Mouse (Mus musculus) hindbrain, embryonic 11.5 days (tissue): ENCODE measurements around the gene Mdm1. TPM values are rescaled to one million over a fixed set of nuclear protein-coding genes. Genes with fewer than 3 reads are reported as not detected.

ENCODE experiments used
- ATAC-seq: fragments of 200-750 bp; cut with Nextera tagmentation; 2 replicates; pipeline ENCODE4 v1.8.0; 2017; ENCODE audit warnings: mild to moderate bottlenecking, moderate TSS enrichment, moderate library complexity; ENCODE audit not compliant: low FRiP score
- DNase-seq: peaks from one replicate; pipeline ENCODE4 v3.0.0-alpha.2; 2015; ENCODE audit warnings: low spot score
- H3K27ac ChIP-seq: fragments of 300-500 bp; sonication (generic); 2 replicates; pipeline ENCODE4 v1.5.1; 2014; ENCODE audit warnings: mild to moderate bottlenecking, low read depth, low read length
- H3K27me3 ChIP-seq: fragments of 300-500 bp; sonication (generic); 2 replicates; pipeline ENCODE4 v1.6.1; 2014; ENCODE audit warnings: mild to moderate bottlenecking, low read length, moderate library complexity, mixed read lengths; ENCODE audit not compliant: control insufficient read depth, insufficient read depth
- H3K36me3 ChIP-seq: fragments of 300-500 bp; sonication (generic); 2 replicates; pipeline ENCODE4 v1.6.1; 2014; ENCODE audit warnings: mild to moderate bottlenecking, low read length, moderate library complexity, mixed read lengths; ENCODE audit not compliant: control insufficient read depth, insufficient read depth
- H3K4me1 ChIP-seq: fragments of 300-500 bp; sonication (generic); replicated peaks from 2 replicates; pipeline ENCODE4 v1.6.1; 2014; ENCODE audit warnings: low read length, mixed read lengths; ENCODE audit not compliant: control insufficient read depth, insufficient read depth
- H3K4me2 ChIP-seq: fragments of 300-500 bp; sonication (generic); replicated peaks from 2 replicates; pipeline ENCODE4 v1.6.1; 2014; ENCODE audit warnings: mild to moderate bottlenecking, low read depth, low read length
- H3K4me3 ChIP-seq: fragments of 300-500 bp; sonication (generic); 2 replicates; pipeline ENCODE4 v1.5.1; 2014; ENCODE audit warnings: low read depth, low read length
- H3K9ac ChIP-seq: fragments of 300-500 bp; sonication (generic); 2 replicates; pipeline ENCODE4 v1.6.1; 2014; ENCODE audit warnings: low read depth, low read length
- H3K9me3 ChIP-seq: fragments of 300-500 bp; sonication (generic); 2 replicates; pipeline ENCODE4 v1.6.1; 2016; ENCODE audit warnings: low read length; ENCODE audit not compliant: control insufficient read depth
- WGBS: fragments of 180-500 bp; shearing (Covaris S2); extraction: QIAGEN DNeasy Blood & Tissue Kit; methylation state at CpG from one replicate; pipeline ENCODE4 v1.1.7; 2014; 5-methylcytosine and 5-hydroxymethylcytosine counted together
- polyA plus RNA-seq: library from polyadenylated mRNA; unstranded; fragments of >200 nt; fragmentation: Nextera tagmentation; extraction: Ambion mirVana; gene quantifications from 2 replicates; pipeline ENCODE4 v1.2.1, GENCODE M21; 2014

Gene Mdm1
- polyA plus RNA-seq, 1 experiment from 2014 or later, result 57.3 TPM

DNA sequence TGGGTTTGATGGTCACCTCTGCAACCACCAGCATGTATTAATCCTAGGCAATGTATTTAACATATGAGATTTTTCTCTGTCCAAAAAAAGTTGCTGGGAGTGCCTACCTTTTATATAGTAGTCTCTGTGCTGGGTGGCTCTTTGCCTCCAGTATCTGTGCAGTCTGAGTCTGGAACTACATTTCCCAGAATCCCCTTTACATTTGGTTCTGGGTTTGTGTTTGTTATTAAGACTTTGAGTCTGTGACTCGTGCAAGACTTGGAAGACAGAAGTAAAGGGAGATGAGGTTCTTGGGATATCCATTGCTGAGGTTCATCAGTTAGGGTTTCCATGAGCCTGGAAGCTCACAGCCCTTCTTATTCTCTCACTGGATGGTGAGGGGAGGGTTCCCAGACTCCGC, 11.6 kb upstream of the Mdm1 start:
- Histone ChIP-seq H3K27ac (no peak overlapping the region), H3K9ac (no peak overlapping the region), H3K9me3 (no peaks in the 10 kb centered on the region), H3K36me3 (no peaks in the 10 kb centered on the region), H3K4me3 (no peak overlapping the region), H3K4me1 (no peaks in the 10 kb centered on the region), H3K4me2 (no peak overlapping the region), H3K27me3 (no peaks in the 10 kb centered on the region; the same call in 1 of the 2 replicates)
- ATAC-seq (no peak), DNase-seq (no peak)
- 52% methylated on average over 2 of the region's 2 CpGs for WGBS

DNA sequence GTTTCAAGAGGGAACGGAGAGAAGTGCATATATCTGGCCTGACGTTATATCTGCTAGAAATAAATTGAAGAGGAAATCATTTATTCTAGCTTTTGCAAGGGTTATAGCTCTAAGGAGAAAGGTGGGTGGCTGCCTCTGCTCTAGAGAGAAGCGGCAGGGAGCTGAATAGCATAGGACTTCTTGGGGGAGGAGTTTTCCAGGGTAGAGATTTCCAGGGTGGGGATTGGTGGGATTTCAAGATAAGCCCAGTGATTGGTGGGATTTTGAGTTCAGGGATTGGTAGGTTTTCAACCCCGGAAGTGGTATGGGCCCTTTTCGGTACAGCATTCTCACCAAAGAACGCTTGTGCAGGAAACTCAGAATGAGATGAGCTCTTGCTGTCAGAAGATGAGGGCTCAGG, 8.6 kb upstream of the Mdm1 start:
- Histone ChIP-seq H3K9ac (no peak overlapping the region), H3K9me3 (no peaks in the 10 kb centered on the region), H3K27ac (no peak overlapping the region), H3K4me2 (no peak overlapping the region), H3K27me3 (no peaks in the 10 kb centered on the region; the same call in 1 of the 2 replicates), H3K4me3 (no peak overlapping the region), H3K36me3 (no peaks in the 10 kb centered on the region), H3K4me1 (no peaks in the 10 kb centered on the region)
- DNase-seq (no peak), ATAC-seq (peak; percentile 71)
- 73% methylated on average over 6 of the region's 6 CpGs for WGBS

DNA sequence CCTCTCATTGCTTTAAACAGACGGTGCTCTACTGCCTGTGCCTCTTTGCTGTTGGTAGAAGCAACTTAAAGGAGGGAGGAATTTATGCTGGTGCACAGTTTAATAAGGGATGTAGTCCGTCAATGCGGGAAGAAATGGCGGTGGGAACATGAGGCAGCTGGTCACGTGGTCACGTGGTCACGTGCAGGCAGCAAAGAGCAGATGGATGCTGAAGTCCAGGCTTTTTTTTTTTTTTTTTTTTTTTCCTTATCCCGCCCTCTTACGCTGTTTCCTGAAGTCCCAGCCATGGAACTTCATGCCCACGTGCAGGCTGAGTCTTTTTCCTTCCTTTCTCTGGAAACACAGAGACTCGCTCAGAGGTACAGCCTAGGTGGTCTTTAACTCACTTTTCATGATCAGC, 3.1 kb upstream of the Mdm1 start:
- ATAC-seq (no peak), DNase-seq (no peak)
- Histone ChIP-seq H3K9ac (no peak overlapping the region), H3K27me3 (no peaks in the 10 kb centered on the region), H3K36me3 (no peaks in the 10 kb centered on the region), H3K4me3 (no peak overlapping the region), H3K9me3 (no peaks in the 10 kb centered on the region), H3K4me1 (peaks cover 2% of the 10 kb centered on the region; the same call in 1 of the 2 replicates), H3K4me2 (no peak overlapping the region), H3K27ac (no peak overlapping the region)
- WGBS, result 91% methylated on average over 11 of the region's 11 CpGs

DNA sequence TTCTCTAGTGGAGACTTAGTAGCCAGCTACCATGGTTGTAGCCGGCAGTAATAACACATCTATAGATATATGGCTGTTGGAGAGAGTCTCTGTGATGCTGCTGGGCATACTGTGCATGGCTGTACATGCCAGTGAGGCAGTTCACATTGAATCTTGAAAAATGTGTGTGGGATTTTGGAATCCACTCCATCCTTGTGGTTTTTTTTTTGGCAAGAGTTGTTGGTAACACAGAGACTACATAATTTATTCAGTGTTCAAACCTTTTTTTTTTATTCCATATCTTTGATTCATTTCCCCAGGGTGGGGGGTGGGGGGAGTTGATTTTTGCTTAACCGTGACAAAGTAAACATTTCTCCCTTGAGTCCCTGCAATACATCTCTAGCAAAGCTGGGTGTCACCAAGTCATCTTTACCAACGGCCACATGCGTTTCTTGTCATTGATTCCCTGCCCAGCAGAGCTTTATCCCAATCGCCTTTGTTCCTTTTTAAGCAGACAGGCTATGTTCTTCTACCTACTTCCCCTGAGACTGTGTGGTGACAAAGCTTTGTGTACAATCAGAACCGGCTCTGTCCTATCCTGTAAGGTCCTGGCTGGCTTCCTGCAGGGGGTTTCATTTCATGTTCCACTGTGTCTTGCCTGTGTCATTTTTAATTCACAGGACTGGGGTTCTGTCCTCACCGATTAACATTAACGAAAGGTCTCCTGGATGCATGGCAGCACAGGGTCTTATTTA, 1.6 kb upstream of the Mdm1 start:
- H3K4me2 ChIP-seq, result no peak overlapping the region
- H3K36me3 ChIP-seq, result no peaks in the 10 kb centered on the region
- WGBS, result 75% methylated on average over 8 of the region's 8 CpGs
- no peak overlapping the region for H3K4me3 ChIP-seq
- H3K4me1 ChIP-seq, result peaks cover 2% of the 10 kb centered on the region; the same call in 1 of the 2 replicates
- H3K9ac ChIP-seq, result no peak overlapping the region
- no peak for ATAC-seq
- H3K9me3 ChIP-seq, result no peaks in the 10 kb centered on the region
- no peak overlapping the region for H3K27ac ChIP-seq
- DNase-seq, result no peak
- H3K27me3 ChIP-seq, result no peaks in the 10 kb centered on the region

DNA sequence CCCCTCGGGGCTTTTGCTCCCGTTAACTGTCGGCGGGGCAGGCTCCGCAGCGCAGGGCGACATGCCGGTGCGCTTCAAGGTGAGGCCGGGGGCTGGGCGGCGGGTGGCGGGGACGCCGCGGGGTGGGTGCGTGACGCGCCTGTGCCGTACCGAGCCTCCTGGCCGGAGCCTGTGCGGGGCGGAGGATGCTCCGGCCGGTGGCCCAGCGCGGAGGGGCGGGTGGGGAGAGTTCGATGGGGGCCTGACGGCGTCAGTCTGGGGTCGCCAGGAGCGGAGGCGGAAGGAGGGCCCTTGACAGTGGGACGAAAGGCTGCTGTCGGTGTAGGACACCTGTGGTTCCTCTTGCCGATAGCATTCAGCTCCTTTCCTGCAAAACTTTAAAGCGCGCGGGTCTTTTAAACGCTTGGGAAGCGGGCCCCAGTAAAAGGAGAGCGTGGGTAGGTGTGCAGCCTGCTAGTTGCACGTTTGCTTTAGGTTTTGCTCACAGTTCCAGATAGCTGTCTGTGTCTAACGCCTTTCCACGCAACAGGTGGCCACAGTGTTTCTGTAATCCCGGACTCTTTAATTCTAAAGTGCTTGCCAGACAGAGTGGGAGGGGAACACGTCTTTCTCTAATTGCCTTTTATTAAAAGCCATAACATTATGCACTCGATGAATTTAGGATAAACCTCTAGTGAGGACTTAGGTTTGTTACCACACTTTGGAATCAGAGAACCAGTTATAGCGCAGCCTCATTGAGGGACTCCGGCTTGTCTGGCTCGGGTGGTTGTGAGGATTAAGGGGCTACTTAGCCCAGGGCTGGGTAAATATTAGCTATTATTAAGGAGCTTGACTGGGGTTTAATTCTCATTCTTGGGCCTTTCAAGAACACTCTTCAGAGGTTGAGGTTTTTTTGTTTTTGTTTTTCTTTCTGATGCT, 532 bp downstream of the Mdm1 start:
- peaks cover 2% of the 10 kb centered on the region; the same call in 1 of the 2 replicates for H3K4me1 ChIP-seq
- 3% methylated on average over 53 of the region's 53 CpGs for WGBS
- no peaks in the 10 kb centered on the region for H3K9me3 ChIP-seq
- DNase-seq (no peak), ATAC-seq (peak; percentile 86)
- peak overlapping the region; percentile 65 for H3K4me2 ChIP-seq
- peak overlapping the region; percentile 92 for H3K4me3 ChIP-seq
- peak overlapping the region; percentile 65; the same call in 1 of the 2 replicates for H3K27ac ChIP-seq
- no peaks in the 10 kb centered on the region for H3K36me3 ChIP-seq
- peak overlapping the region; percentile 69 for H3K9ac ChIP-seq
- no peaks in the 10 kb centered on the region for H3K27me3 ChIP-seq

DNA sequence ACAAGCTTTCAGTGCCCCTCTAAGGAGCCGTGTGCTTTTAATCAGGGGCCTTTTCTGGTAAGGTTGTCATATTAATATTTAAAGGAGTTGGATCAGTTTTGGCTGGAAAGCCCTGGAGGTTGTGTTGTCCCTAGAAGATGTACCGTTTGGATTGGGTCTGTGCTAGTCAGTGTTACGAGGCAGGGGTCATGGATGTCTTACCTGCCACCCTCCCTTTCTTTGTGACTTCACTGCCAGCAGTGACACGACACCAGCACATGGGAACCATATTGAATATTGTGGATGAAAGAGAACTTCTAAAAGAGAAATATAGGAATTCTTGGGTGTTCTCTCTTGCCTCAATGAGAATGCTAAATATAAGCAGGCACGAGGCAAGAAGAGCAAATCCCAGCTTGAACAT, 7.8 kb downstream of the Mdm1 start:
- Histone ChIP-seq H3K9me3 (no peaks in the 10 kb centered on the region), H3K9ac (no peak overlapping the region), H3K4me1 (no peaks in the 10 kb centered on the region), H3K36me3 (no peaks in the 10 kb centered on the region), H3K4me2 (no peak overlapping the region), H3K27me3 (no peaks in the 10 kb centered on the region), H3K4me3 (no peak overlapping the region), H3K27ac (no peak overlapping the region)
- ATAC-seq (no peak), DNase-seq (no peak)
- WGBS, result 85% methylated on average over 5 of the region's 5 CpGs

DNA sequence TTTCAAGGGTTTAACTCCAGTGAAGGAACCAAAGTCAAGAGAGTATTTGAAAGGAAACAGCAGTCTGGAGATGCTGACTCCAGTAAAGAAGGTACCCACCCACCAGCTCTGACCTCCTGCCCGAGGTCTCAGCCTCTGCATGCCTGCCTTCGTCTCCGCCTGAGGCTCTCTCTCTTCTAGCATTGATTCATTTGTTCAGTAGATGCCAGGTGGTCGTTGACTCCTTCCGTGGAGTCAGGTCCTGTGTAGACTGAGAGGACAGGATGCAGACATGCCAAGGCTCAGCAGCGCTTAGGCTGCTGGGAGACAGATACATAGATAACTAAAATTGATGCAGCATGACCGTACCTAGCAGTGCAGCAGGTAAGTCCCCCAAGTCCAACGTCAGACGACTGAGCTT, 9.3 kb downstream of the Mdm1 start:
- Histone ChIP-seq H3K4me2 (no peak overlapping the region), H3K27ac (no peak overlapping the region), H3K36me3 (no peaks in the 10 kb centered on the region), H3K9ac (no peak overlapping the region), H3K9me3 (no peaks in the 10 kb centered on the region), H3K27me3 (no peaks in the 10 kb centered on the region), H3K4me1 (no peaks in the 10 kb centered on the region), H3K4me3 (no peak overlapping the region)
- DNase-seq, result no peak
- no peak for ATAC-seq
- WGBS, result 88% methylated on average over 9 of the region's 9 CpGs

DNA sequence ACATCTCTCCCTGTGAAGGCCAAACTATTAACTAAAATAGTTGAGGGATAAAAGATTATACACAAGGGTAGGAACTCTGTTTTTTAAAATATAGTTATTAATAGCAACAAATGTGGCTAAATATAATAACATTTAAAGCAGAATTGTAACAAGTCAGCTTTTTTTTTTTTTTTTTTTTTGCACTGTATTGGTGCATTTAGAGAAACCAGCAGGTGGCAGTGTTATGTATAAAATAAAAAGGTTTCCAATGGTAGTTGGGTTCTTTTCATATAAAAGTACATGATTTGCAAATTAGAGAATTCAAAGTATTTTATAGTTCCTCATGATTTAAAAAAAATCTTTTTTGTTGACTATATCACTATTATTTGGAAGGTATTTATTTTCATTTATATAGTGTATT, 14.3 kb downstream of the Mdm1 start:
- Histone ChIP-seq H3K27ac (no peak overlapping the region), H3K9me3 (no peaks in the 10 kb centered on the region), H3K4me1 (no peaks in the 10 kb centered on the region), H3K27me3 (no peaks in the 10 kb centered on the region), H3K4me3 (no peak overlapping the region), H3K9ac (no peak overlapping the region), H3K36me3 (peaks cover 14% of the 10 kb centered on the region), H3K4me2 (no peak overlapping the region)
- DNase-seq (peak; percentile 36), ATAC-seq (no peak)
